ENCODE assay signal across 15 mouse cellular contexts in the genomic region with DNA sequence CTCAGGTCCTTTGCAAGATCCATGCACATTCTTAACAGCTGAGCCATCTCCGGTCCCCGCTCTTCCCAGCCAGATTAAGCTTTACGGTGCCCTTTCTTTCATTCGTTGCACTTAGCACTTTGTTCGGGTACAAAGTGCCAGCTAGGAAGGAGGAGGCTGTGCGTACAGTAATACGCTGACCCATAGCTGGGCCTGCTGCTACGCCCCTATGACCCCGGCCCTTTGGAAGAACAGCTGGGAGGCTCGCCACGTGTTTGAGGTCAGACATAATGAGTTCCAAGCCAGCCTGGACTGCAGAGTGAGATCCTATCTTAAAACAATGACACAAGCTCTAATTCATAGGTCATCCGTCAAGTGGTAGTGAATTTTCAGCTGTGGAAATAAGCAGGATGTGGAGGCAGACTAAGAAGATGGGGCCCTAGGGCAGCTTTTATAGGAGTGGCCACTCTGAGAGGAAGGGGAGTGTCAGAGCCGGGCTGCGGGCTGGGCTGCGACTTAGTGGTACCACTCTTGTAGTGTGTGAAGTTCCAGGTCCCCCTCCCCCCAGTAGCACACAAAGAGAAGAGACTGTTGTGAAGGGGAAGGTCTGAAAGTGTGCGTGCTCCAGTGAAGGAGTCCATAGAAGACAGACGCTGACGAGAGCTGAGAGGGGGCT. TPM values are rescaled to one million over a fixed set of nuclear protein-coding genes. Genes with fewer than 3 reads are reported as not detected.
A peak's percentile ranks its signal among the peaks of the same experiment; 100 is the strongest.
DNase-seq lines count a peak whose midpoint lies in the region; ATAC-seq lines count a peak whose summit lies in the region.
"Had no signal": no experiment of that assay in that cellular context is flagged by ENCODE, and none has a peak within 500 bp of the region (broad histone marks: within the 10 kb centered on the region; RNA-seq: fewer than 3 reads in every experiment).

No protein-coding gene starts in this region.

- H3K27ac ChIP-seq in midbrain, embryonic 11.5 days (ENCODE audit: low read depth, low read length): no peak overlapping the region
- no peak overlapping the region for H3K27ac ChIP-seq in midbrain, embryonic 14.5 days (replicated peaks; ENCODE audit: low read depth, low read length)
- no peak overlapping the region for H3K27ac ChIP-seq in neural tube, embryonic 15.5 days (replicated peaks)
- H3K27ac ChIP-seq: embryonic facial prominence, embryonic 15.5 days; heart, embryonic 15.5 days; hindbrain, embryonic 15.5 days; macrophage had no signal

- no peaks in the 10 kb centered on the region for H3K9me3 ChIP-seq in midbrain, embryonic 11.5 days (ENCODE audit: control insufficient read depth, low read length)
- H3K9me3 ChIP-seq in midbrain, embryonic 14.5 days (ENCODE audit: control insufficient read depth, low read length): no peaks in the 10 kb centered on the region
- H3K9me3 ChIP-seq in neural tube, embryonic 15.5 days (replicated peaks): no peaks in the 10 kb centered on the region
- H3K9me3 ChIP-seq: embryonic facial prominence, embryonic 15.5 days; heart, embryonic 15.5 days; hindbrain, embryonic 15.5 days had no signal

- H3K4me3 ChIP-seq in midbrain, embryonic 11.5 days (ENCODE audit: low read depth, low read length): no peak overlapping the region
- H3K4me3 ChIP-seq in midbrain, embryonic 14.5 days (replicated peaks; ENCODE audit: low read depth, low read length): no peak overlapping the region
- H3K4me3 ChIP-seq in neural tube, embryonic 15.5 days (replicated peaks): no peak overlapping the region
- H3K4me3 ChIP-seq: embryonic facial prominence, embryonic 15.5 days; heart, embryonic 15.5 days; hindbrain, embryonic 15.5 days had no signal

- H3K4me1 ChIP-seq in midbrain, embryonic 11.5 days (ENCODE audit: control insufficient read depth, insufficient read depth, low read length): no peaks in the 10 kb centered on the region
- no peaks in the 10 kb centered on the region for H3K4me1 ChIP-seq in midbrain, embryonic 14.5 days (ENCODE audit: control insufficient read depth, insufficient read depth, low read length)
- H3K4me1 ChIP-seq in neural tube, embryonic 15.5 days: no peaks in the 10 kb centered on the region
- H3K4me1 ChIP-seq: embryonic facial prominence, embryonic 15.5 days; heart, embryonic 15.5 days; hindbrain, embryonic 15.5 days had no signal

- no peak overlapping the region for H3K4me2 ChIP-seq in midbrain, embryonic 11.5 days
- no peak overlapping the region for H3K4me2 ChIP-seq in midbrain, embryonic 14.5 days (ENCODE audit: low read length)
- H3K4me2 ChIP-seq in neural tube, embryonic 15.5 days: no peak overlapping the region
- H3K4me2 ChIP-seq: embryonic facial prominence, embryonic 15.5 days; heart, embryonic 15.5 days; hindbrain, embryonic 15.5 days had no signal

- DNase-seq in midbrain, embryonic 11.5 days (ENCODE audit: low spot score, missing footprints): peak; percentile 8
- no peak for DNase-seq in midbrain, embryonic 14.5 days
- peak; percentile 81 for DNase-seq in kidney, adult 18-20 months
- DNase-seq in kidney, postnatal 36 days: peak; percentile 85 to 92
- no peak for DNase-seq in thymus, postnatal 10 days (ENCODE audit: low spot score in 2 of 2)
- no peak for DNase-seq in spleen, postnatal 10 days (ENCODE audit: low spot score in 2 of 2)
- DNase-seq: forebrain, postnatal 0 days; thymus, postnatal 25 days had no signal

- no peaks in the 10 kb centered on the region for H3K27me3 ChIP-seq in midbrain, embryonic 11.5 days (ENCODE audit: control insufficient read depth, insufficient read depth, low read length)
- H3K27me3 ChIP-seq in midbrain, embryonic 14.5 days (ENCODE audit: control insufficient read depth, insufficient read depth, low read length): no peaks in the 10 kb centered on the region
- H3K27me3 ChIP-seq in neural tube, embryonic 15.5 days (replicated peaks): no peaks in the 10 kb centered on the region
- H3K27me3 ChIP-seq: embryonic facial prominence, embryonic 15.5 days; heart, embryonic 15.5 days; hindbrain, embryonic 15.5 days had no signal

- 87% methylated on average over 18 of the region's 18 CpGs for WGBS in midbrain, embryonic 11.5 days
- 91% methylated on average over 18 of the region's 18 CpGs for WGBS in midbrain, embryonic 14.5 days
- 77% methylated on average over 18 of the region's 18 CpGs for WGBS in neural tube, embryonic 15.5 days

- H3K36me3 ChIP-seq in midbrain, embryonic 11.5 days (ENCODE audit: control insufficient read depth, insufficient read depth, low read length): peaks cover 29% of the 10 kb centered on the region; the same call in 1 of the 2 replicates
- H3K36me3 ChIP-seq in midbrain, embryonic 14.5 days (ENCODE audit: control insufficient read depth, insufficient read depth, low read length): peaks cover 98% of the 10 kb centered on the region
- H3K36me3 ChIP-seq in neural tube, embryonic 15.5 days: peaks cover 87% of the 10 kb centered on the region

- H3K9ac ChIP-seq in midbrain, embryonic 11.5 days (ENCODE audit: low read length): no peak overlapping the region
- H3K9ac ChIP-seq in midbrain, embryonic 14.5 days (replicated peaks; ENCODE audit: low read length): no peak overlapping the region
- no peak overlapping the region for H3K9ac ChIP-seq in neural tube, embryonic 15.5 days (replicated peaks)
- H3K9ac ChIP-seq: embryonic facial prominence, embryonic 15.5 days; forebrain, postnatal 0 days; heart, embryonic 15.5 days; hindbrain, embryonic 15.5 days had no signal

- ATAC-seq in midbrain, embryonic 11.5 days (ENCODE audit: low FRiP score): no peak
- ATAC-seq in midbrain, embryonic 14.5 days (ENCODE audit: low FRiP score, low TSS enrichment): no peak
- ATAC-seq in neural tube, embryonic 15.5 days (ENCODE audit: low FRiP score): no peak
- ATAC-seq: activated CD4-positive, CD25-positive, alpha-beta regulatory T cell, adult 4 months; CD4-positive, CD25-positive, alpha-beta regulatory T cell, adult 4 months; forebrain, postnatal 0 days had no signal

RNA-seq across cellular contexts. Expression of a gene that starts 14.1 kb away (rescaled TPM):
- polyA plus RNA-seq in midbrain, embryonic 11.5 days (2014; fragmentation: Nextera tagmentation; extraction: Ambion mirVana): 26.0 and 26.1 TPM in 2 replicates
- 13.8 and 19.2 TPM in 2 replicates for polyA plus RNA-seq in midbrain, embryonic 14.5 days (2014; fragmentation: Nextera tagmentation; extraction: Ambion mirVana)
- polyA plus RNA-seq in neural tube, embryonic 15.5 days (2015; fragmentation: Nextera tagmentation; extraction: Ambion mirVana): 17.9 and 29.2 TPM in 2 replicates

RNA-seq across cellular contexts. Expression of a gene that starts 28.2 kb away (rescaled TPM):
- 79.4 and 99.6 TPM in 2 replicates for polyA plus RNA-seq in midbrain, embryonic 11.5 days (2014; fragmentation: Nextera tagmentation; extraction: Ambion mirVana)
- polyA plus RNA-seq in midbrain, embryonic 14.5 days (2014; fragmentation: Nextera tagmentation; extraction: Ambion mirVana): 106 and 107 TPM in 2 replicates
- 124 and 140 TPM in 2 replicates for polyA plus RNA-seq in neural tube, embryonic 15.5 days (2015; fragmentation: Nextera tagmentation; extraction: Ambion mirVana)

Comparison
In these comparisons a context has a peak if more than half of its experiments do, and no peak if none do; other contexts are left out.
1. DNase-seq: peak in midbrain, embryonic 11.5 days (single experiment), kidney, adult 18-20 months (single experiment) and kidney, postnatal 36 days (2 of 2); none in midbrain, embryonic 14.5 days (single experiment), thymus, postnatal 10 days (0 of 2) and spleen, postnatal 10 days (0 of 2).